Mouse (Mus musculus) lung, embryonic 14.5 days (tissue): Measurements from ENCODE around the gene Fgfr2. TPM values are rescaled to one million over a fixed set of nuclear protein-coding genes. Genes with fewer than 3 reads are reported as not detected.
A peak's percentile ranks its signal among the peaks of the same experiment; 100 is the strongest.

Experiments
- ATAC-seq: fragments of 200-750 bp; cut with Nextera tagmentation; 2 replicates; pipeline ENCODE4 v1.8.0; 2017; ENCODE audit warnings: mild to moderate bottlenecking, moderate TSS enrichment, moderate library complexity; ENCODE audit not compliant: insufficient read depth
- DNase-seq: peaks from one replicate; pipeline ENCODE4 v3.0.0-alpha.2; 2015
- H3K27ac ChIP-seq: fragments of 300-500 bp; sonication (generic); 2 replicates; pipeline ENCODE4 v1.5.1; 2014; ENCODE audit warnings: low read depth, mild to moderate bottlenecking, moderate library complexity
- H3K27me3 ChIP-seq: fragments of 300-500 bp; sonication (generic); 2 replicates; pipeline ENCODE4 v1.6.1; 2014; ENCODE audit warnings: low read length, control low read depth; ENCODE audit not compliant: insufficient read depth
- H3K36me3 ChIP-seq: fragments of 300-500 bp; sonication (generic); 2 replicates; pipeline ENCODE4 v1.6.1; 2014; ENCODE audit warnings: control low read depth; ENCODE audit not compliant: insufficient read depth
- H3K4me1 ChIP-seq: fragments of 300-500 bp; sonication (generic); 2 replicates; pipeline ENCODE4 v1.6.1; 2014; ENCODE audit warnings: antibody characterized with exemption, control low read depth; ENCODE audit not compliant: insufficient read depth
- H3K4me2 ChIP-seq: fragments of 300-500 bp; sonication (generic); 2 replicates; pipeline ENCODE4 v1.6.1; 2014; ENCODE audit warnings: mild to moderate bottlenecking
- H3K4me3 ChIP-seq: fragments of 300-500 bp; sonication (generic); 2 replicates; pipeline ENCODE4 v1.5.1; 2014; ENCODE audit warnings: low read depth, low read length
- H3K9ac ChIP-seq: fragments of 300-500 bp; sonication (generic); 2 replicates; pipeline ENCODE4 v1.6.1; 2014
- H3K9me3 ChIP-seq: fragments of 300-500 bp; sonication (generic); 2 replicates; pipeline ENCODE4 v1.6.1; 2016; ENCODE audit warnings: low read depth, low read length, control low read depth
- CTCF ChIP-seq: IDR thresholded peaks from 2 replicates; pipeline ENCODE4 v1.5.1; 2016; ENCODE audit warnings: antibody characterized with exemption, low read depth
- WGBS: fragments of 180-500 bp; shearing (Covaris S2); extraction: QIAGEN DNeasy Blood & Tissue Kit; methylation state at CpG from one replicate; pipeline ENCODE4 v1.1.7; 2014; 5-methylcytosine and 5-hydroxymethylcytosine counted together
- polyA plus RNA-seq: library from polyadenylated mRNA; unstranded; fragments of >200 nt; fragmentation: Nextera tagmentation; extraction: Ambion mirVana; gene quantifications from 2 replicates; pipeline ENCODE4 v1.2.1, GENCODE M21; 2014

Gene Fgfr2
- polyA plus RNA-seq, 1 experiment from 2014 or later, result 179 TPM

GRCm38 (mm10) chr7:132775922-132776321 lies 347.2 kb downstream of the Fgfr2 start:
- WGBS, result 91% methylated on average over 10 of the region's 10 CpGs
- Histone ChIP-seq H3K4me3 (peak overlapping the region; percentile 14; the same call in 1 of the 2 replicates), H3K36me3 (peaks cover 35% of the 10 kb centered on the region), H3K4me1 (peaks cover 7% of the 10 kb centered on the region; the same call in 1 of the 2 replicates), H3K9ac (no peak overlapping the region; the same call in 1 of the 2 replicates), H3K27me3 (no peaks in the 10 kb centered on the region), H3K9me3 (no peaks in the 10 kb centered on the region), H3K4me2 (no peak overlapping the region), H3K27ac (no peak overlapping the region)
- DNase-seq, result no peak
- no peak for TF ChIP-seq CTCF
- no peak for ATAC-seq

GRCm38 (mm10) chr7:132775333-132775732 lies 347.8 kb downstream of the Fgfr2 start:
- Histone ChIP-seq H3K36me3 (peaks cover 36% of the 10 kb centered on the region), H3K4me2 (no peak overlapping the region; the same call in 1 of the 2 replicates), H3K4me3 (no peak overlapping the region; the same call in 1 of the 2 replicates), H3K4me1 (0 out of 2 replicates have a peak, but pooled peaks cover 3% of the 10 kb centered on the region), H3K9ac (peak overlapping the region; percentile 29), H3K9me3 (no peaks in the 10 kb centered on the region), H3K27me3 (no peaks in the 10 kb centered on the region), H3K27ac (no peak overlapping the region)
- TF ChIP-seq CTCF, result no peak
- 81% methylated on average over 5 of the region's 5 CpGs for WGBS
- ATAC-seq (no peak), DNase-seq (peak; percentile 48)

GRCm38 (mm10) chr7:132773011-132773705 lies 350.0 kb downstream of the Fgfr2 start:
- Histone ChIP-seq H3K4me1 (0 out of 2 replicates have a peak, but pooled peaks cover 3% of the 10 kb centered on the region), H3K9me3 (no peaks in the 10 kb centered on the region), H3K27me3 (no peaks in the 10 kb centered on the region), H3K4me3 (no peak overlapping the region), H3K9ac (no peak overlapping the region), H3K4me2 (peak overlapping the region; percentile 3; the same call in 1 of the 2 replicates), H3K27ac (no peak overlapping the region), H3K36me3 (peaks cover 36% of the 10 kb centered on the region)
- TF ChIP-seq CTCF, result no peak
- DNase-seq (no peak), ATAC-seq (no peak)
- 78% methylated on average over 7 of the region's 7 CpGs for WGBS

- no peak for DNase-seq
- Histone ChIP-seq H3K9ac (no peak overlapping the region), H3K27ac (no peak overlapping the region), H3K9me3 (no peaks in the 10 kb centered on the region), H3K4me2 (no peak overlapping the region; the same call in 1 of the 2 replicates), H3K36me3 (peaks cover 36% of the 10 kb centered on the region), H3K4me1 (0 out of 2 replicates have a peak, but pooled peaks cover 3% of the 10 kb centered on the region), H3K27me3 (no peaks in the 10 kb centered on the region), H3K4me3 (no peak overlapping the region)
- TF ChIP-seq CTCF, result no peak
- WGBS, result 72% methylated on average over 5 of the region's 5 CpGs
- peak; percentile 28; the same call in 1 of the 2 replicates for ATAC-seq
Observed at GRCm38 (mm10) chr7:132772440-132772839, 350.7 kb downstream of the Fgfr2 start.

GRCm38 (mm10) chr7:132768498-132769344 lies 354.4 kb downstream of the Fgfr2 start:
- no peaks in the 10 kb centered on the region for H3K4me1 ChIP-seq
- no peaks in the 10 kb centered on the region for H3K27me3 ChIP-seq
- peaks cover 14% of the 10 kb centered on the region for H3K36me3 ChIP-seq
- ATAC-seq (no peak), DNase-seq (no peak)
- no peak overlapping the region for H3K4me3 ChIP-seq
- H3K4me2 ChIP-seq, result no peak overlapping the region
- 80% methylated on average over 12 of the region's 12 CpGs for WGBS
- H3K9me3 ChIP-seq, result no peaks in the 10 kb centered on the region
- no peak overlapping the region for H3K9ac ChIP-seq
- peak overlapping the region; percentile 42; the same call in 1 of the 2 replicates for H3K27ac ChIP-seq
- TF ChIP-seq CTCF, result no peak

GRCm38 (mm10) chr7:132767999-132768370 lies 355.2 kb downstream of the Fgfr2 start:
- Histone ChIP-seq H3K9ac (no peak overlapping the region), H3K4me1 (no peaks in the 10 kb centered on the region), H3K27ac (no peak overlapping the region), H3K4me2 (no peak overlapping the region), H3K36me3 (peaks cover 14% of the 10 kb centered on the region), H3K27me3 (no peaks in the 10 kb centered on the region), H3K9me3 (no peaks in the 10 kb centered on the region), H3K4me3 (no peak overlapping the region)
- DNase-seq (no peak), ATAC-seq (no peak)
- no peak for TF ChIP-seq CTCF
- 76% methylated on average over 4 of the region's 4 CpGs for WGBS
